Mouse (Mus musculus) liver, postnatal 0 days (tissue): ENCODE data around the gene Appl1. TPM values are rescaled to one million over a fixed set of nuclear protein-coding genes. Genes with fewer than 3 reads are reported as not detected.

Experiments used
- ATAC-seq: fragments of 200-750 bp; cut with Nextera tagmentation; 2 replicates; pipeline ENCODE4 v1.8.0; 2017; ENCODE audit warnings: mild to moderate bottlenecking, moderate library complexity
- DNase-seq: peaks from one replicate; pipeline ENCODE4 v3.0.0-alpha.2; 2016
- H3K27ac ChIP-seq: fragments of 300-500 bp; sonication (generic); 2 replicates; pipeline ENCODE4 v1.5.1; 2014; ENCODE audit warnings: antibody characterized with exemption, moderate library complexity, mild to moderate bottlenecking, low read depth
- H3K27me3 ChIP-seq: fragments of 300-500 bp; sonication (generic); 2 replicates; pipeline ENCODE4 v1.6.1; 2014; ENCODE audit warnings: low read length, control low read depth, mixed read lengths; ENCODE audit not compliant: insufficient read depth
- H3K36me3 ChIP-seq: fragments of 300-500 bp; sonication (generic); replicated peaks from 2 replicates; pipeline ENCODE4 v1.6.1; 2014; ENCODE audit warnings: mild to moderate bottlenecking, control low read depth, low read length, moderate library complexity, mixed read lengths; ENCODE audit not compliant: insufficient read depth
- H3K4me1 ChIP-seq: fragments of 300-500 bp; sonication (generic); 2 replicates; pipeline ENCODE4 v1.6.1; 2014; ENCODE audit warnings: antibody characterized with exemption, mild to moderate bottlenecking, control low read depth; ENCODE audit not compliant: insufficient read depth
- H3K4me2 ChIP-seq: fragments of 300-500 bp; sonication (generic); 2 replicates; pipeline ENCODE4 v1.6.1; 2014; ENCODE audit warnings: low read depth, mild to moderate bottlenecking, low read length, moderate library complexity, mixed read lengths
- H3K4me3 ChIP-seq: fragments of 300-500 bp; sonication (generic); 2 replicates; pipeline ENCODE4 v1.5.1; 2014; ENCODE audit warnings: low read depth, low read length
- H3K9ac ChIP-seq: fragments of 300-500 bp; sonication (generic); replicated peaks from 2 replicates; pipeline ENCODE4 v1.6.1; 2014; ENCODE audit warnings: mild to moderate bottlenecking, moderate library complexity
- H3K9me3 ChIP-seq: fragments of 300-500 bp; sonication (generic); 2 replicates; pipeline ENCODE4 v1.6.1; 2016; ENCODE audit warnings: mild to moderate bottlenecking, control low read depth, low read length, mixed read lengths
- CTCF ChIP-seq: sonication (generic); IDR thresholded peaks from 2 replicates; pipeline ENCODE4 v1.5.1; 2016; ENCODE audit warnings: antibody characterized with exemption, low read depth
- EP300 ChIP-seq: IDR thresholded peaks from 2 replicates; pipeline ENCODE4 v1.6.1; 2016; ENCODE audit warnings: antibody characterized with exemption, low read depth, mild to moderate bottlenecking
- WGBS: fragments of 180-500 bp; shearing (Covaris S2); extraction: QIAGEN DNeasy Blood & Tissue Kit; methylation state at CpG from one replicate; pipeline ENCODE4 v1.1.7; 2014; ENCODE audit not compliant: insufficient replicate concordance; 5-methylcytosine and 5-hydroxymethylcytosine counted together
- polyA plus RNA-seq: library from polyadenylated mRNA; unstranded; fragments of >200 nt; fragmentation: Nextera tagmentation; extraction: Ambion mirVana; gene quantifications from 2 replicates; pipeline ENCODE4 v1.2.1, GENCODE M21; 2015

Appl1 gene
- polyA plus RNA-seq, 1 experiment from 2014 or later = 8.9 TPM

GRCm38 (mm10) chr14:26982150-26982530, 11.1 kb upstream of the Appl1 start:
- no peak overlapping the region for H3K27ac ChIP-seq
- H3K27me3 ChIP-seq = no peaks in the 10 kb centered on the region
- H3K9ac ChIP-seq = no peak overlapping the region
- ATAC-seq (no peak), DNase-seq (no peak)
- no peaks in the 10 kb centered on the region for H3K36me3 ChIP-seq
- H3K4me2 ChIP-seq = no peak overlapping the region
- 65% methylated on average over 5 of the region's 5 CpGs for whole genome bisulfite sequencing
- no peaks in the 10 kb centered on the region for H3K9me3 ChIP-seq
- TF ChIP-seq CTCF (no peak), EP300 (no peak)
- no peaks in the 10 kb centered on the region for H3K4me1 ChIP-seq
- H3K4me3 ChIP-seq = no peak overlapping the region

GRCm38 (mm10) chr14:26981494-26982149, 10.6 kb upstream of the Appl1 start:
- no peaks in the 10 kb centered on the region for H3K9me3 ChIP-seq
- ATAC-seq (0 out of 2 replicates have a peak, but pooled peaks have one; percentile 27), DNase-seq (no peak)
- H3K4me1 ChIP-seq = no peaks in the 10 kb centered on the region
- no peak overlapping the region for H3K9ac ChIP-seq
- 66% methylated on average over 5 of the region's 5 CpGs for WGBS
- TF ChIP-seq CTCF = peak; percentile 56
- no peak for TF ChIP-seq EP300
- H3K36me3 ChIP-seq = no peaks in the 10 kb centered on the region
- H3K27me3 ChIP-seq = no peaks in the 10 kb centered on the region
- no peak overlapping the region for H3K4me3 ChIP-seq
- no peak overlapping the region for H3K27ac ChIP-seq
- H3K4me2 ChIP-seq = no peak overlapping the region

GRCm38 (mm10) chr14:26981021-26981420, 10.0 kb upstream of the Appl1 start:
- H3K4me1 ChIP-seq = no peaks in the 10 kb centered on the region
- 93% methylated on average over 8 of the region's 8 CpGs for WGBS
- H3K27ac ChIP-seq = no peak overlapping the region

GRCm38 (mm10) chr14:26979808-26980207, 8.8 kb upstream of the Appl1 start:
- no peaks in the 10 kb centered on the region for H3K4me1 ChIP-seq
- no peak overlapping the region for H3K9ac ChIP-seq
- H3K27me3 ChIP-seq = no peaks in the 10 kb centered on the region
- TF ChIP-seq EP300 = no peak
- TF ChIP-seq CTCF = no peak
- H3K4me2 ChIP-seq = no peak overlapping the region
- H3K36me3 ChIP-seq = no peaks in the 10 kb centered on the region
- no peak for ATAC-seq
- H3K27ac ChIP-seq = no peak overlapping the region
- 88% methylated on average over 3 of the region's 3 CpGs for WGBS
- no peak overlapping the region for H3K4me3 ChIP-seq
- DNase-seq = no peak
- no peaks in the 10 kb centered on the region for H3K9me3 ChIP-seq

More at GRCm38 (mm10) chr14:26981021-26981420, 10.0 kb upstream of the Appl1 start:
- DNase-seq = no peak
- H3K36me3 ChIP-seq = no peaks in the 10 kb centered on the region
- H3K4me3 ChIP-seq = no peak overlapping the region
- no peak overlapping the region for H3K9ac ChIP-seq
- TF ChIP-seq CTCF (no peak), EP300 (no peak)
- no peaks in the 10 kb centered on the region for H3K9me3 ChIP-seq
- H3K27me3 ChIP-seq = no peaks in the 10 kb centered on the region
- H3K4me2 ChIP-seq = no peak overlapping the region
- no peak for ATAC-seq

GRCm38 (mm10) chr14:26977500-26977899, 6.5 kb upstream of the Appl1 start:
- ATAC-seq (no peak), DNase-seq (no peak)
- Histone ChIP-seq H3K27me3 (no peaks in the 10 kb centered on the region), H3K36me3 (no peaks in the 10 kb centered on the region), H3K4me3 (no peak overlapping the region), H3K4me1 (no peaks in the 10 kb centered on the region), H3K9me3 (no peaks in the 10 kb centered on the region), H3K9ac (no peak overlapping the region), H3K27ac (no peak overlapping the region), H3K4me2 (no peak overlapping the region)
- WGBS = 29% methylated on average over 2 of the region's 2 CpGs
- TF ChIP-seq CTCF = no peak
- TF ChIP-seq EP300 = no peak

GRCm38 (mm10) chr14:26976212-26976611, 5.2 kb upstream of the Appl1 start:
- DNase-seq = no peak
- no peak overlapping the region for H3K4me3 ChIP-seq
- WGBS = 55% methylated on average over 7 of the region's 7 CpGs

More at GRCm38 (mm10) chr14:26976212-26976611, 5.2 kb upstream of the Appl1 start:
- TF ChIP-seq EP300 = no peak
- Histone ChIP-seq H3K27me3 (no peaks in the 10 kb centered on the region), H3K9ac (no peak overlapping the region), H3K9me3 (no peaks in the 10 kb centered on the region), H3K4me1 (no peaks in the 10 kb centered on the region), H3K4me2 (no peak overlapping the region), H3K36me3 (no peaks in the 10 kb centered on the region), H3K27ac (no peak overlapping the region)
- no peak for ATAC-seq
